Mouse (Mus musculus) heart, embryonic 14.5 days (tissue): Measurements from ENCODE around the gene Cblc. TPM values are rescaled to one million over a fixed set of nuclear protein-coding genes. Genes with fewer than 3 reads are reported as not detected.

Source experiments
- ATAC-seq: fragments of 200-750 bp; cut with Nextera tagmentation; 2 replicates; pipeline ENCODE4 v1.8.0; 2017; ENCODE audit warnings: low read depth, moderate TSS enrichment; ENCODE audit not compliant: insufficient number of reproducible peaks, insufficient read depth, low FRiP score
- H3K27ac ChIP-seq, 2 experiments: fragments of 200-500 bp in 1 of 2; fragments of 300-500 bp in 1 of 2; sonication (generic) in 1 of 2; replicated peaks in 1 of 2; 2 replicates each; pipeline ENCODE4 v1.5.1; 2012 to 2014; ENCODE audit warnings: low read depth in 2 of 2, low read length in 2 of 2, control low read depth in 1 of 2, mild to moderate bottlenecking in 1 of 2, mixed read lengths in 1 of 2; ENCODE audit not compliant: control insufficient read depth in 1 of 2, insufficient read depth in 1 of 2
- H3K27me3 ChIP-seq: fragments of 300-500 bp; sonication (generic); 2 replicates; pipeline ENCODE4 v1.6.1; 2014; ENCODE audit warnings: mild to moderate bottlenecking, low read length, control low read depth; ENCODE audit not compliant: control insufficient read depth, insufficient read depth
- H3K36me3 ChIP-seq: fragments of 300-500 bp; sonication (generic); 2 replicates; pipeline ENCODE4 v1.6.1; 2014; ENCODE audit warnings: mild to moderate bottlenecking, control low read depth, low read length, mixed read lengths; ENCODE audit not compliant: control insufficient read depth, insufficient read depth
- H3K4me1 ChIP-seq, 2 experiments: fragments of 200-500 bp in 1 of 2; fragments of 300-500 bp in 1 of 2; sonication (generic) in 1 of 2; 2 replicates each; pipeline ENCODE4 v1.6.1; 2012 to 2014; ENCODE audit warnings: low read length in 2 of 2, control low read depth in 1 of 2, mixed read lengths in 1 of 2; ENCODE audit not compliant: control insufficient read depth in 2 of 2, insufficient read depth in 2 of 2
- H3K4me2 ChIP-seq: fragments of 300-500 bp; sonication (generic); 2 replicates; pipeline ENCODE4 v1.6.1; 2014; ENCODE audit warnings: mild to moderate bottlenecking, low read length
- H3K4me3 ChIP-seq, 2 experiments: fragments of 200-500 bp in 1 of 2; fragments of 300-500 bp in 1 of 2; sonication (generic) in 1 of 2; 2 replicates each; pipeline ENCODE4 v1.5.1; 2012 to 2014; ENCODE audit warnings: low read length in 2 of 2, mild to moderate bottlenecking in 2 of 2, control low read depth in 1 of 2, low read depth in 1 of 2, moderate library complexity in 1 of 2; ENCODE audit not compliant: control insufficient read depth in 1 of 2, insufficient read depth in 1 of 2
- H3K9ac ChIP-seq: fragments of 300-500 bp; sonication (generic); 2 replicates; pipeline ENCODE4 v1.6.1; 2014; ENCODE audit warnings: mild to moderate bottlenecking, low read length
- H3K9me3 ChIP-seq: fragments of 300-500 bp; sonication (generic); 2 replicates; pipeline ENCODE4 v1.6.1; 2016; ENCODE audit warnings: low read length, control low read depth; ENCODE audit not compliant: control insufficient read depth
- WGBS: fragments of 180-500 bp; shearing (Covaris S2); extraction: QIAGEN DNeasy Blood & Tissue Kit; methylation state at CpG from one replicate; pipeline ENCODE4 v1.1.7; 2014; 5-methylcytosine and 5-hydroxymethylcytosine counted together
- polyA plus RNA-seq: library from polyadenylated mRNA; unstranded; fragments of >200 nt; fragmentation: Nextera tagmentation; extraction: Ambion mirVana; gene quantifications from 2 replicates; pipeline ENCODE4 v1.2.1, GENCODE M21; 2014

The Cblc gene
- polyA plus RNA-seq, 1 experiment from 2014 or later, result not detected

GRCm38 (mm10) chr7:19768251-19768650 is 28.4 kb downstream of the Cblc start:
- Histone ChIP-seq H3K4me2 (peak overlapping the region; percentile 90), H3K4me1 (peaks cover 17 to 30% of the 10 kb centered on the region in 2 experiments), H3K4me3 (peak overlapping the region; percentile 22 to 52), H3K9ac (peak overlapping the region; percentile 79), H3K36me3 (peaks cover 47% of the 10 kb centered on the region), H3K27me3 (no peaks in the 10 kb centered on the region), H3K9me3 (no peaks in the 10 kb centered on the region), H3K27ac (peak overlapping the region; percentile 21 to 69; a peak in 3 of 4 replicates)
- 36% methylated on average over 14 of the region's 14 CpGs for WGBS
- 0 out of 2 replicates have a peak, but pooled peaks have one; percentile 10 for ATAC-seq

- WGBS, result 81% methylated on average over 9 of the region's 9 CpGs
- no peak overlapping the region for H3K9ac ChIP-seq
- no peak overlapping the region for H3K4me2 ChIP-seq
- no peak overlapping the region for H3K27ac ChIP-seq
- H3K9me3 ChIP-seq, result no peaks in the 10 kb centered on the region
- no peak overlapping the region for H3K4me3 ChIP-seq
- peaks cover 21 to 41% of the 10 kb centered on the region in 2 experiments for H3K4me1 ChIP-seq
- H3K36me3 ChIP-seq, result peaks cover 69% of the 10 kb centered on the region
- H3K27me3 ChIP-seq, result no peaks in the 10 kb centered on the region
- ATAC-seq, result no peak
Observed at GRCm38 (mm10) chr7:19764581-19764980, 32.0 kb downstream of the Cblc start.

GRCm38 (mm10) chr7:19763829-19764477 is 32.7 kb downstream of the Cblc start:
- no peak for ATAC-seq
- peaks cover 18 to 40% of the 10 kb centered on the region in 2 experiments for H3K4me1 ChIP-seq
- no peak overlapping the region for H3K4me2 ChIP-seq
- no peak overlapping the region for H3K4me3 ChIP-seq
- 80% methylated on average over 13 of the region's 13 CpGs for WGBS
- no peaks in the 10 kb centered on the region for H3K27me3 ChIP-seq
- no peaks in the 10 kb centered on the region for H3K9me3 ChIP-seq
- H3K27ac ChIP-seq, result no peak overlapping the region
- H3K9ac ChIP-seq, result no peak overlapping the region
- H3K36me3 ChIP-seq, result peaks cover 75% of the 10 kb centered on the region

GRCm38 (mm10) chr7:19762283-19762682 is 34.3 kb downstream of the Cblc start:
- H3K36me3 ChIP-seq, result peaks cover 83% of the 10 kb centered on the region
- H3K27me3 ChIP-seq, result no peaks in the 10 kb centered on the region
- no peak overlapping the region for H3K4me2 ChIP-seq
- 0 out of 2 replicates have a peak, but pooled peaks have one; percentile 17 for ATAC-seq
- WGBS, result 29% methylated on average over 11 of the region's 11 CpGs
- H3K9ac ChIP-seq, result peak overlapping the region; percentile 11; the same call in 1 of the 2 replicates
- peak overlapping the region; percentile 59 to 74 for H3K27ac ChIP-seq
- peaks cover 14 to 28% of the 10 kb centered on the region in 2 experiments for H3K4me1 ChIP-seq
- H3K4me3 ChIP-seq, result no peak overlapping the region
- no peaks in the 10 kb centered on the region for H3K9me3 ChIP-seq

GRCm38 (mm10) chr7:19760021-19760420 is 36.6 kb downstream of the Cblc start:
- Histone ChIP-seq H3K9me3 (no peaks in the 10 kb centered on the region), H3K9ac (peak overlapping the region; percentile 41; the same call in 1 of the 2 replicates), H3K4me2 (0 out of 2 replicates have a peak overlapping the region, but pooled peaks have one; percentile 2), H3K4me3 (no peak overlapping the region), H3K27me3 (no peaks in the 10 kb centered on the region), H3K36me3 (peaks cover 60% of the 10 kb centered on the region), H3K27ac (peak overlapping the region; percentile 36 to 82), H3K4me1 (peaks cover 30 to 50% of the 10 kb centered on the region in 2 experiments)
- ATAC-seq, result no peak
- 61% methylated on average over 13 of the region's 13 CpGs for WGBS

- H3K36me3 ChIP-seq, result peaks cover 46% of the 10 kb centered on the region
- no peak for ATAC-seq
Observed at GRCm38 (mm10) chr7:19758623-19759022, 38.0 kb downstream of the Cblc start.

GRCm38 (mm10) chr7:19755851-19756786 is 40.5 kb downstream of the Cblc start:
- no peaks in the 10 kb centered on the region for H3K27me3 ChIP-seq
- peak overlapping the region in 1 of 2 experiments; percentile 2; a peak in 2 of 4 replicates for H3K4me3 ChIP-seq
- H3K4me1 ChIP-seq, result peaks cover 35 to 60% of the 10 kb centered on the region in 2 experiments
- H3K27ac ChIP-seq, result peak overlapping the region; percentile 80 to 99
- peak overlapping the region; percentile 53 for H3K4me2 ChIP-seq
- 13% methylated on average over 22 of the region's 24 CpGs for WGBS
- H3K36me3 ChIP-seq, result peaks cover 31% of the 10 kb centered on the region
- peak; percentile 88 for ATAC-seq
- 0 out of 2 replicates have a peak, but pooled peaks cover 2% of the 10 kb centered on the region for H3K9me3 ChIP-seq
- peak overlapping the region; percentile 67 for H3K9ac ChIP-seq

More at GRCm38 (mm10) chr7:19758623-19759022, 38.0 kb downstream of the Cblc start:
- Histone ChIP-seq H3K4me1 (peaks cover 36 to 63% of the 10 kb centered on the region in 2 experiments), H3K27ac (no peak overlapping the region), H3K27me3 (no peaks in the 10 kb centered on the region), H3K4me3 (no peak overlapping the region), H3K4me2 (no peak overlapping the region), H3K9me3 (no peaks in the 10 kb centered on the region), H3K9ac (no peak overlapping the region)
- 80% methylated on average over 13 of the region's 13 CpGs for WGBS
